Mouse (Mus musculus) ovary, adult 2 months (tissue): ENCODE measurements around the gene Zfp978. TPM values are rescaled to one million over a fixed set of nuclear protein-coding genes. Genes with fewer than 3 reads are reported as not detected.

ENCODE experiments used
- polyA plus RNA-seq: library from polyadenylated mRNA; depleted of rRNA; stranded (reverse); fragments of >200 nt; gene quantifications from 2 replicates; pipeline ENCODE4 v1.2.3, GENCODE M21; 2012; rRNA removed

Zfp978 gene
- not detected in 2 replicates for polyA plus RNA-seq

GRCm38 (mm10) chr4:147361003-147361402, at the start of gene Zfp978:
Gene Zfp978, plus strand, starts transcription at chr4:147361303.

Other genes starting within 250 kb of the Zfp978 start
- gene Zfp991, start 229.3 kb upstream of the Zfp978 start, polyA plus RNA-seq: 0.05 TPM in 1 of 2 replicates, not detected in the other
- not detected in 2 replicates for gene Zfp988, start 55.6 kb upstream of the Zfp978 start, polyA plus RNA-seq
- not detected in 2 replicates for gene Zfp982, start 131.1 kb downstream of the Zfp978 start, polyA plus RNA-seq
- gene Gm16503, start 178.9 kb downstream of the Zfp978 start, polyA plus RNA-seq: 0.03 TPM in 1 of 2 replicates, not detected in the other
- gene Zfp985, start 192.0 kb downstream of the Zfp978 start, polyA plus RNA-seq: not detected in 2 replicates